Mouse (Mus musculus): ENCODE data around the gene Hoxd9. TPM values are rescaled to one million over a fixed set of nuclear protein-coding genes. Genes with fewer than 3 reads are reported as not detected.

The Hoxd9 gene
- polyA plus RNA-seq, 1 experiment from 2014 or later, result not detected

DNA sequence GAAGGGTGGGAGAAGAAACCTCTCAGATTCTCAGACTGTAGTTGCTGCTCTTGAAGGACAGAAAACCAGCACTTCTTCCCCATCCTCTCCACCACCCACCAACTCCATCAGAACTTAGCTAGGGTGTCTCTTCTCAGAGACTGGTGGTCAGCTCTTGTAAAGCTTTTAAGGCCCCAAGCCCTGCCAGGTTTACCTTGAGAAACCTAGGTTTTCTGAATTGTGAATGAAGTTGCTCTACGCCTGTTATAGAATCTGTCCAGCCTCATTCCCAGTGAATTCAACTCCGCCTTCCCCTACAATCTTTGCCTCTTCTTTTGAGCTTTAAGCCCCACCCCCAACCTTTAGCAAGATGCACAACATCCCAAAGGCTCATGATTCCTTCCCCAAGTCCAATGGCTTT lies 20.4 kb upstream of the Hoxd9 start:
- Histone ChIP-seq H3K36me3 (replicated peaks; ENCODE audit: insufficient read depth, low read length) (no peaks in the 10 kb centered on the region), H3K9me3 (ENCODE audit: low read length) (no peaks in the 10 kb centered on the region), H3K9ac (replicated peaks) (no peak overlapping the region), H3K27me3 (ENCODE audit: insufficient read depth, low read length) (peaks cover 100% of the 10 kb centered on the region), H3K4me2 (ENCODE audit: low read depth, low read length) (no peak overlapping the region), H3K4me1 (ENCODE audit: insufficient read depth) (peaks cover 3% of the 10 kb centered on the region; the same call in 1 of the 2 replicates), H3K4me3 (ENCODE audit: low read depth, low read length) (no peak overlapping the region), H3K27ac (ENCODE audit: low read depth) (no peak overlapping the region)
- 13% methylated on average over 2 of the region's 2 CpGs for WGBS (ENCODE audit: insufficient replicate concordance)
- no peak for DNase-seq
- ATAC-seq, result no peak
- TF ChIP-seq EP300 (IDR thresholded peaks at IDR 0.05; ENCODE audit: low read depth), result no peak
- no peak for TF ChIP-seq CTCF (IDR thresholded peaks at IDR 0.05; ENCODE audit: low read depth)

- no peak within 1 kb of the TSS for H3K27ac ChIP-seq (ENCODE audit: low read depth)
- peaks cover 3% of the 10 kb centered on the region; the same call in 1 of the 2 replicates for H3K4me1 ChIP-seq (ENCODE audit: insufficient read depth)
- H3K9ac ChIP-seq (replicated peaks), result no peak within 1 kb of the TSS
- ATAC-seq (no peak), DNase-seq (peak; percentile 8)
- peaks cover 100% of the 10 kb centered on the region for H3K27me3 ChIP-seq (ENCODE audit: insufficient read depth, low read length)
- H3K4me3 ChIP-seq (ENCODE audit: low read depth, low read length), result no peak within 1 kb of the TSS
- TF ChIP-seq CTCF (IDR thresholded peaks at IDR 0.05; ENCODE audit: low read depth) (no peak), EP300 (IDR thresholded peaks at IDR 0.05; ENCODE audit: low read depth) (no peak)
- H3K4me2 ChIP-seq (ENCODE audit: low read depth, low read length), result no peak within 1 kb of the TSS
- no peaks in the 10 kb centered on the region for H3K36me3 ChIP-seq (replicated peaks; ENCODE audit: insufficient read depth, low read length)
- WGBS (ENCODE audit: insufficient replicate concordance), result 2% methylated on average over 15 of the region's 15 CpGs
- H3K9me3 ChIP-seq (ENCODE audit: low read length), result no peaks in the 10 kb centered on the region
These were observed 18.5 kb upstream of the Hoxd9 start, which contains the start of gene Hoxd11 for GRCm38 (mm10) chr2:74678891-74679595. Hoxd11 (plus strand) TSS chr2:74679557.

DNA sequence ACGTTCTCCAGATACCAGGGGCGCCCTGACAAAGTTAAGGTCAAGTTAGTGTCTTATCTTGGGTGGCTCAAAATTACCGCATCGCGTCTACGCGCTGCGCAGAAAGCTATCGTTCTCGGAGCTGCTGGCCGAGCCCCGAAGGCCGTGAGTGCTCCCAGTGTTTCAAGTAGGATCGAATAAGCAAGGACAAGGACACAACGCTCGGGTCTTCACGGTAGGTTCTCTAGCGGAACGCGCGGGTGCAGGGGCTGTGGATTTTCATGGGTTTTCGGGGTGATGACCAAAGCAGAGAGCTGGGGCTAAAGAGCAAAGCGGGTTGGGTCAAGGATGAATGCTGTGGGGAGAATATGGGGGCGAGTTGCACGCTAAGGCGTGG lies 17.9 kb upstream of the Hoxd9 start:
- TF ChIP-seq EP300 (IDR thresholded peaks at IDR 0.05; ENCODE audit: low read depth), result no peak
- no peak for TF ChIP-seq CTCF (IDR thresholded peaks at IDR 0.05; ENCODE audit: low read depth)
- whole genome bisulfite sequencing (ENCODE audit: insufficient replicate concordance), result 1% methylated on average over 26 of the region's 26 CpGs
- H3K9me3 ChIP-seq (ENCODE audit: low read length), result no peaks in the 10 kb centered on the region
- DNase-seq, result no peak
- no peak for ATAC-seq
- H3K4me1 ChIP-seq (ENCODE audit: insufficient read depth), result peaks cover 3% of the 10 kb centered on the region; the same call in 1 of the 2 replicates
- H3K27me3 ChIP-seq (ENCODE audit: insufficient read depth, low read length), result peaks cover 100% of the 10 kb centered on the region
- H3K9ac ChIP-seq (replicated peaks), result no peak overlapping the region
- H3K4me3 ChIP-seq (ENCODE audit: low read depth, low read length), result no peak overlapping the region
- H3K27ac ChIP-seq (ENCODE audit: low read depth), result no peak overlapping the region
- H3K4me2 ChIP-seq (ENCODE audit: low read depth, low read length), result no peak overlapping the region
- H3K36me3 ChIP-seq (replicated peaks; ENCODE audit: insufficient read depth, low read length), result no peaks in the 10 kb centered on the region

- 1% methylated on average over 23 of the region's 23 CpGs for WGBS (ENCODE audit: insufficient replicate concordance)
- H3K27me3 ChIP-seq (ENCODE audit: insufficient read depth, low read length), result peaks cover 100% of the 10 kb centered on the region
- ATAC-seq (no peak), DNase-seq (peak; percentile 13)
- no peak overlapping the region for H3K4me2 ChIP-seq (ENCODE audit: low read depth, low read length)
- peaks cover 3% of the 10 kb centered on the region; the same call in 1 of the 2 replicates for H3K4me1 ChIP-seq (ENCODE audit: insufficient read depth)
- no peaks in the 10 kb centered on the region for H3K36me3 ChIP-seq (replicated peaks; ENCODE audit: insufficient read depth, low read length)
- TF ChIP-seq CTCF (IDR thresholded peaks at IDR 0.05; ENCODE audit: low read depth) (no peak), EP300 (IDR thresholded peaks at IDR 0.05; ENCODE audit: low read depth) (no peak)
- H3K27ac ChIP-seq (ENCODE audit: low read depth), result no peak overlapping the region
- no peaks in the 10 kb centered on the region for H3K9me3 ChIP-seq (ENCODE audit: low read length)
- no peak overlapping the region for H3K9ac ChIP-seq (replicated peaks)
- H3K4me3 ChIP-seq (ENCODE audit: low read depth, low read length), result no peak overlapping the region
These were observed 17.5 kb upstream of the Hoxd9 start for GRCm38 (mm10) chr2:74679980-74680379.

DNA sequence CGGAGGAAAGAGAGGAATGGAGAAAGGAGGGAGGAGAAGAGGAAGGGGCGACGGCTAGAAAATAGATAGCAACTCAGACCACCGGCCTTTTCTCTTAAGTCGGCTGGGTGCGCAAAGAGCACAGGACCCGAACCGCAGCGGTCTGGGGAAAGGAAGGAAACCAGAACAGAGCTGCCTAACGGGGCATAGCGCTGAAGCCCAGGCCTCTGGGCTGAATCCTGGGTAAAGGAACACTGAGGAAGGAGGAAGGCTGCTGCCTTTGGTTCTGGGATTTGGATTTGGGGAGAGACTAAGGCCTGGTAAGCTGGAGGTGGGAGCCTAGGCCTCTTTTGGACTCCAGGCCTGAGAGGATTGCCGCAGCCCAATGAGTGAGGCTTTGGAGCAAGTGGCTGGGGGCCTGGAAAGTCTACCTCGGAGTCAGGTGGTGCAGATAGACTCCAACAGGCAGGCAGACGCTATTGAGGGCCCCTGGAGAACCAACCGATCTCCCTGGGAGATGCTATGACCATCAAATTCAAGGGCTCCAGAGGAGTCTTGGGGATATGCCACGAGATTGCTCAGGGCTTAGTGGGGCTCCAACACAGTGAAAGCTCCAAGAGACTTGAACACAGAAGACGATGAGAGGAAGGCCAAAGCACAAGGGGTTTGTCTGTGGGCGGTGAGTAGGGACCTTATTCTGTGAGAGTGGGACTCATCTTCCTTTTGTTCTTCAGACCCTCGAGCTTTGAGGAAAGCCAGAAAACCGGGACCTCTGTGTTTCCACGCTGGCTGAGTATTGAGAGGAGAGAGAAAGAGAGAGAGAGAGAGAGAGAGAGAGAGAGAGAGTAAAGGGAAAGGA lies 16.7 kb upstream of the Hoxd9 start:
- no peaks in the 10 kb centered on the region for H3K36me3 ChIP-seq (replicated peaks; ENCODE audit: insufficient read depth, low read length)
- peaks cover 100% of the 10 kb centered on the region for H3K27me3 ChIP-seq (ENCODE audit: insufficient read depth, low read length)
- ATAC-seq, result no peak
- peak; percentile 12 for DNase-seq
- WGBS (ENCODE audit: insufficient replicate concordance), result 2% methylated on average over 21 of the region's 21 CpGs
- H3K4me2 ChIP-seq (ENCODE audit: low read depth, low read length), result no peak overlapping the region
- no peak overlapping the region for H3K27ac ChIP-seq (ENCODE audit: low read depth)
- H3K4me1 ChIP-seq (ENCODE audit: insufficient read depth), result peaks cover 3% of the 10 kb centered on the region; the same call in 1 of the 2 replicates
- H3K4me3 ChIP-seq (ENCODE audit: low read depth, low read length), result no peak overlapping the region
- no peaks in the 10 kb centered on the region for H3K9me3 ChIP-seq (ENCODE audit: low read length)
- no peak overlapping the region for H3K9ac ChIP-seq (replicated peaks)
- TF ChIP-seq CTCF (IDR thresholded peaks at IDR 0.05; ENCODE audit: low read depth), result no peak
